Comparison of ENCODE assay signal across 8 mouse cellular contexts in the genomic region with DNA sequence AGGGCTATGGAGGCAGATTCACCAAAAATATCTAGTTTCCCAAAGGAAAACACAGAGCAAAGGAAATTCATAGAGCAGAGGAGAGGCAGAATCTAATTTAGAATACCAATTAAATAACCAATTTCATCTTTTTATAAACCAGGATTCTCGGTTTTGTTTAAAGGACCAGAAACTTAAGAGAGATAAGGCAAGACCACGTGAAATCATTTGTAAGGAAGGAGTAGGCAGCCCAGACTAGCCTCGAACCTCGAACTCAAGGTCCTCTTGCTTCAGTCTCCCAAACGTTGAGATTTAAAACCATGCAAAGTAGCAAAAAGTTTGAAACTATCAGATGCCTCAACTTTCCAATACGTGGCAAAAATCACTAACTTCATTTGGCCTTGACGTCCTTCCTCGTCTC. TPM values are rescaled to one million over a fixed set of nuclear protein-coding genes. Genes with fewer than 3 reads are reported as not detected.
DNase-seq lines count a peak whose midpoint lies in the region; ATAC-seq and TF ChIP-seq lines count a peak whose summit lies in the region.

No protein-coding gene starts in this region.

- no peaks in the 10 kb centered on the region for H3K36me3 ChIP-seq in testis, adult 2 months (ENCODE audit: control insufficient read depth, insufficient read depth, low read length)
- peaks cover 12% of the 10 kb centered on the region for H3K36me3 ChIP-seq in liver, embryonic 13.5 days

- TF ChIP-seq POLR2A in testis, adult 2 months (IDR thresholded peaks at IDR 0.05; ENCODE audit: control insufficient read depth, low read depth, low read length) = no peak

- no peak for TF ChIP-seq CTCF in gastrocnemius, adult 2 months (IDR thresholded peaks at IDR 0.05)
- no peak for TF ChIP-seq CTCF in testis, adult 2 months (IDR thresholded peaks at IDR 0.05; ENCODE audit: control insufficient read depth, insufficient read depth, insufficient replicate concordance, low read depth, low read length)

- 21% methylated on average over 8 of the region's 8 CpGs for WGBS in liver, embryonic 13.5 days (ENCODE audit: insufficient replicate concordance)

- H3K27ac ChIP-seq in gastrocnemius, adult 2 months = peak overlapping the region; percentile 99
- H3K27ac ChIP-seq in testis, adult 2 months (ENCODE audit: control insufficient read depth, insufficient read depth, low read depth, low read length) = no peak overlapping the region
- no peak overlapping the region for H3K27ac ChIP-seq in liver, embryonic 13.5 days

- H3K4me1 ChIP-seq in testis, adult 2 months (ENCODE audit: control insufficient read depth, insufficient read depth, low read length) = peaks cover 7% of the 10 kb centered on the region; the same call in 1 of the 2 replicates
- H3K4me1 ChIP-seq in liver, embryonic 13.5 days (replicated peaks) = peaks cover 30% of the 10 kb centered on the region

- no peak for DNase-seq in gastrocnemius, adult 2 months
- DNase-seq in gastrocnemius, adult 8-10 months (ENCODE audit: low spot score in 2 of 2) = no peak
- no peak for DNase-seq in testis, postnatal 14 days (ENCODE audit: low spot score)
- DNase-seq in liver, embryonic 13.5 days = no peak
- no peak for DNase-seq in layer of hippocampus, postnatal 10 days (ENCODE audit: low spot score in 2 of 2)
- no peak for DNase-seq in urinary bladder, postnatal 10 days (ENCODE audit: low spot score)
- no peak for DNase-seq in layer of hippocampus, postnatal 14 days (ENCODE audit: low spot score in 2 of 2)

- H3K27me3 ChIP-seq in testis, adult 2 months (ENCODE audit: control insufficient read depth, insufficient read depth, low read length) = no peaks in the 10 kb centered on the region
- no peaks in the 10 kb centered on the region for H3K27me3 ChIP-seq in liver, embryonic 13.5 days

- intact Hi-C loops in gastrocnemius, adult 2 months (cut with DNase I) = loop anchor here (5.0 to 10.0 kb wide), 3 partner anchors 69 to 638 kb away; partner anchors contain the start of genes Il15ra, Mindy3 and Rbm17

- ATAC-seq in liver, embryonic 13.5 days (ENCODE audit: low read depth) = no peak

- peak overlapping the region; percentile 88 for H3K9ac ChIP-seq in liver, embryonic 13.5 days

- H3K9me3 ChIP-seq in liver, embryonic 13.5 days (replicated peaks) = no peaks in the 10 kb centered on the region

- peak overlapping the region; percentile 86 for H3K4me3 ChIP-seq in gastrocnemius, adult 2 months
- peak overlapping the region; percentile 91; the same call in 1 of the 2 replicates for H3K4me3 ChIP-seq in testis, adult 2 months (ENCODE audit: control insufficient read depth, low read depth, low read length)
- H3K4me3 ChIP-seq in liver, embryonic 13.5 days (replicated peaks) = peak overlapping the region; percentile 92

- peak overlapping the region; percentile 93 for H3K4me2 ChIP-seq in liver, embryonic 13.5 days

RNA-seq across cellular contexts. Expression of gene Fbh1, which starts 1.0 kb away (rescaled TPM):
- 10 to 100 TPM; 24.1 to 32.5 TPM for total RNA-seq in gastrocnemius, adult 2 months (2021)
- 10 to 100 TPM; 21.2 to 27.1 (median 23.5) TPM for total RNA-seq in gastrocnemius, adult 8-10 months (2022)
- polyA plus RNA-seq in testis, adult 2 months (2012; rRNA removed) = 12.0 and 12.6 TPM in 2 replicates
- polyA plus RNA-seq in liver, embryonic 13.5 days (2015; fragmentation: Nextera tagmentation; extraction: Ambion mirVana) = 26.8 and 33.2 TPM in 2 replicates
- total RNA-seq in layer of hippocampus, postnatal 10 days (2021) = 10 to 100 TPM; 73.2 to 77.0 TPM
- total RNA-seq in layer of hippocampus, postnatal 14 days (2021) = 10 to 100 TPM; 83.4 to 89.3 TPM

RNA-seq across cellular contexts. Expression of gene Ankrd16, which starts 1.3 kb away (rescaled TPM):
- total RNA-seq in gastrocnemius, adult 2 months (2021) = 10 to 100 TPM; 20.8 to 26.3 TPM
- 10 to 100 TPM; 24.3 to 29.0 (median 24.6) TPM for total RNA-seq in gastrocnemius, adult 8-10 months (2022)
- 22.2 and 23.7 TPM in 2 replicates for polyA plus RNA-seq in testis, adult 2 months (2012; rRNA removed)
- polyA plus RNA-seq in liver, embryonic 13.5 days (2015; fragmentation: Nextera tagmentation; extraction: Ambion mirVana) = 10.1 and 10.4 TPM in 2 replicates
- 10 to 100 TPM; 65.6 to 75.7 TPM for total RNA-seq in layer of hippocampus, postnatal 10 days (2021)
- total RNA-seq in layer of hippocampus, postnatal 14 days (2021) = 10 to 100 TPM; 58.2 to 74.3 TPM
